Mouse (Mus musculus): ENCODE results near the gene Rps21.
A peak's percentile ranks its signal among the peaks of the same experiment; 100 is the strongest.

Rps21 gene

DNA sequence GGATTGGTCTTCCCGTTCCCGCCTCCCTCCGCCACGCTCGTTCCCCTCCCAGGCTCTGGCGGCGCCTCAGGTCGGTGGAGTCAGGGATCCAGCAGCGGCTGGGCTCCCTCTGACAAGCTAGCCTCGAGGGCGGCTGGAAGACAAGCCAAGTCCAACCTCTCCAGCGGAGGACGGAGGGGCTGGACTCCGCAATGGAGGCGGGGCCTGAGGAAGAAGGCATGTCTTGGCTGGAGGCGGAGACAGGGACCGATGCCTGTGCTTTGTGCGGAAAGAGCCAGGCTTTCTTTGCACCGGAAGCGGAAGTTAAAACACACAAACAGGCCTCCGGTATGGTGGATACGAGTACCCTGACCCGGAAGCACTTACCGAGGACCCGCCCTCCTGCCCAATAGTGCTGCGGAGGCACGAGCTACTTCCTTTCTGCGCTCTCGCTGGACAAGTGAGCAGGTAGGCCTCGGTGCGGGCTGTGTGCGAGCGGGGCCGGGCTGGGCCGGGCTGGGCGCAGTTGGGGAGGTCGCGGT lies at the start of gene Rps21:
Gene Rps21 (plus strand): TSS at position 377 of the 521 bp plus-strand sequence.
- peak; percentile 98 to 99 for DNase-seq

DNA sequence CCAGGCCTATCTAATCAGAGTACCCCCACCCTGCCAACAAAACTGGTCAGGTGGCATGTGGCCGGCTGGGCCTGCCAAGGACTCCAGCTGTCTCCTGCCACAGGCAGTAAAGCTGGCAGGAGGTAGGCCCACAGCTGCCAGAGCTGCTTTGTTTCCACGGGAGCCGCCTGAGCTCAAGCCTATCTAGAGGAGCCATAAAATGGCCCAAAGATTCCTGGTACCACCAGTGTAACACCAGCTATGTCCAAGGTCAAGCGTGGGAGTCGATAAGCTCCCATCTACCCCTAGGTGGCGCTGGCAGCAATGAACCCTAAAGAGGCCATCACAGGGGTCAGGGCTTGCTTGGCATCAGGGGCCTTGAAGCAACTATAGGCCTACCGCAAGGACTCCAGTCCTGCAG lies 49.3 kb upstream of the Rps21 start:
- DNase-seq, result peak; percentile 82

DNA sequence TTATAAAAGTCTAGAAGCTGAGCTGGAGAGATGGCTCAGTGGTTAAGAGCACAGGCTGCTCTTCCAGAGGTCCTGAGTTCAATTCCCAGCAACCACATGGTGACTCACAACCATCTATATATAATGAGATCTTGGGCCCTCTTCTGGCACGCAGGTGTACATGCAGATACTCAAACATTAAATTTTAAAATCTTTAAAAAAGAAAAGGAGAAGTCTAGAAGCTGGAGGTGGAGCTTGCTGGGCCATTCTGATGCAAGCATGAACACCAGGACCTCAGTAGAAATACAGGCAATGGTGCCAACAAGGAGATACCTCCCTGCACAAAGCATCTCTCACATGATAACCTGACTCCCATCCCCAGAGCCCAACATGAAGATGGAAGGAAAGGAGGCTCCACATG lies 48.2 kb upstream of the Rps21 start:
- no peak for DNase-seq

DNA sequence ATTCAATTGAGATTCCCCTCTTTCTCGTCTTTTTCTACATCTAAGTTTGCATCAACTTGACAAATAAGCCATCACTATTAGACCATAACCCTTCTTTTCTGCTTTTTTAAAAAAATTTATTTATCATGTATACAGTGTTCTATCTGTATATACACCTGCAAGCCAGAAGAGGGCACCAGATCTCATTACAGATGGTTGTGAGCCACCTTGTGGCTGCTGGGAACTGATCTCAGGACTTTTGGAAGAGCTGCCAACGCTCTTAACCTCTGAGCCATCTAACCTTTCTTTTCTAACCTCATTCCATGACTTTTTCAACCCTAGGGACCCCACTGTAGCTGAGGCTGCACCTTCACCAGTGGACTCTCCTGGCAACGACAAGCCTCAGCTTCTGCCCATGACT lies 44.9 kb upstream of the Rps21 start:
- DNase-seq, result no peak

DNA sequence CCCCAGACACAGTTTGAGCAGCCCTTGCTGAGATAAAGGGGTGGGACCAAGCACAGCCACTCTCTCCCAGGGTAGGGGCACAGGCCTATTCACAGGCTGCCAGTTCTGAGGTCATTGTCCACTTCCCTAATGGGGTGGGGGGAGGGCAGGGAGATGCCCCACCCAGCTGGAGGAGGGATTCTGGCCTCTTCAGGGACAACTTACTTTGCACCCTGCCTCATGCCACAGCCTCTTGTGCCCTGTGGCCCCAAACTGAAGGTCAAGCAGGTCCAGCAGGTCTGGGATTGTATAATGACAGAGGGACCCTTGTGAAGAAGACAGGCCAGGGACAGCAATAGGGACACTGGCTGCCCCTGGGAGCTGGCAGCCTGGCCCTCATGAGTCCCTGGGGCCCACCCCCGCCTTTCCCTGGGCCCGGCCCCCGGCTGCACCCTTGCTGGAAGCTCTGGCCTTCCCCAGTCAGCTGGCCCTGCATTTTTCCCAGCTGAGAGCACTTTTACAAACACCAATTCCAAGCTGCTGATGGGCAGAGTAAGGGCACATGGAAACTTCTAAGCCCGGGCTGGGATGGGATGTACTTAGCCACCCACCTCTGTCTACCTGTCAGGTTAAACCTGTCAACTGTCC lies 42.7 kb upstream of the Rps21 start:
- peak; percentile 62 to 89 for DNase-seq

DNA sequence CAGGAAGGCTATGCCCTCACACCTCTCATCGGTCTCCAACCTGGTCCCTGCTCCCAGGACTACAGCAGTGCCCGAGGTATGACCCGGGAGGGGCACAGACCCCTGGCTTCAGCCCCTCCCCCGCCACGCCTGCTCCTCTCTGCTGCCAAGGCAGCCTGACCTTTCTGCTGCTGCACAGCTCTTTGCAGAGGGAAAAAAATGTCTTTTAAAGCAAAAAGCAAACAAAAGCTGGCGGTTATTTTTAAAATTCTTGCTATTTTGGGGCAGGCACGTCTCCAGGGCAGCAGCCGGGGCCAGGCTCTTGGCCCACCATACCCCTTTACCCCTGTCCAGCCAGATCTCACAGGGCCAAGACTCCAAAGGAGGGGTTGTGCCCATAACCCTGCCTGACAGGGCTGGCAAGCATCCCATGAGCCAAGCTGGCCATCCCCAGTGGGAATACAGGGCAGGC lies 42.1 kb upstream of the Rps21 start:
- DNase-seq, result peak; percentile 68 to 84

DNA sequence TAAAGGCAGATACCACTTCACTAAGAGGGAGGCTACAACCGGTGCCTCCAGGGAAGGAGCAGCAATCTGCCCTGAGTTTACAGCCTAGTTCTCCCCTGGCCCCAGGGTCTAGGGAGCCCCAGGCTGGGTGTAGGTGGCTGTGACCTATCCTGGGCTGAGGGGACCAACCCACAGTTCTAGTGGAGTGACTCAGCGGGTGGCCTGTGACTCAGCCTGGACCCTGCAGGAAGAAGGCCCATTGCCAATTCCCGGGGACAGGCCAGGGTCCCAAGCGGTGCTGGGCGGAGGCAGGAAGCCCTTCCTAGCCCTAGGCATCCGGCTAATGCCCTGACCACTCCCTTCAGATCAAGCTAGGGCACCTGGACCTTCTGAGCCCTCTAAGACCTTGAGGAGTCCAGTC lies 41.2 kb upstream of the Rps21 start:
- peak; percentile 73 to 88 for DNase-seq

DNA sequence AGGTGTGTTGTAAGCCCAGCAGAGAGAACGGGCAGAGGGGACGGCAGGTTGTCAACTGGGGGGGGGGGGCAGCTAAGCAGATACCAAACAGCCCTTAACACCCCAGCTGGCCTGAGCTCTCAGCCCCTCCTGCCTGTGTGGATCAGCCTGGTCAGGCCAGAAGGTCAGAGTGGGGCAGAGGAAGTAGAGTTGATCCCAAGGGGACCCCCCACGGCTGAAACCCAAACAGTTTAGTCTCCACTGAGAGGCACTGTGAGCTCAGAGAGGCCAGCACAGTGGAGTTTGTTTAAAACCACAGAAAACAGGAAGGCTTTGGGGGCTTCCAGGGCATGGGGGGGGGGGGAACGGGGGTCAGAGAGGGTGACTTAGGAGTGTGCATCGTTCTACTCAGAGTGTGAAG lies 40.3 kb upstream of the Rps21 start:
- no peak for DNase-seq

DNA sequence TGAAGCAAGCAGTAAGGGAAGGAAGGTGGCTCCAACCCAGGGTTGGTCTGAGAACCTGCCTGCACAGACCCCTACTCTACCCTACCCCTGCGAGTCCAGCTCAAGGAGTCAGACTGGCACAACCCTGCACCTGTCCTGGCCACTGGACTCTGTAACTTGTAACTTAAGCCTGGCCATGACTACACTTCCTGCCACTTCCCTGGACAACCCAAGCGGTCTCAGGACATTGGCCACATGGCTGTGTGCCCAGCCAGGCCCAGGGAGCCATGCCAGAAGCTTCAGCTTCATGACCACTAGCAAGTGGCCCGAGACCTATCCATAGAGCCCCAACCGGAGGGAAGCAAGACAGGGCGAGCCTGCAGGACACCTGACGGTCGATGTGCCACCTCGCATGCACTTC lies 39.6 kb upstream of the Rps21 start:
- DNase-seq, result peak; percentile 97 to 98

DNA sequence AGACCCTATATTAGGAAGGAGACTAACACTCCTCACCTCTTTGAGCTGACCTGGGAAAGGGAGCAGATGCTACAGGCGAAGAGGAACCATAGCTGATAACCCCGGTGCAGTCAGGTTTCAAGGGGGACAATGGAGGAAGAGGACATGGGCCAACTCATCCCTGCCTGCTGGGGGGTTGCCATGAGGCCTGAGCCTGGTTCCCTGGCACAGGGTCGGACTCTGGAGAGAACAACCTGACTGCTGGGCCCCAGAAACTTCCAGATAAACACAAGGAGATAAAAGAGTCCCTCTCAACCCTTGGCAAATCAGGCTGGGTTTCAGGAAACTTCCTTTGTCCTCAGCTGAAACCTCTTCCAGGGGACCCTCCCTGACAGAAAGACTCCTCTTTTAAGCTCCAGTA lies 38.9 kb upstream of the Rps21 start:
- no peak for DNase-seq

DNA sequence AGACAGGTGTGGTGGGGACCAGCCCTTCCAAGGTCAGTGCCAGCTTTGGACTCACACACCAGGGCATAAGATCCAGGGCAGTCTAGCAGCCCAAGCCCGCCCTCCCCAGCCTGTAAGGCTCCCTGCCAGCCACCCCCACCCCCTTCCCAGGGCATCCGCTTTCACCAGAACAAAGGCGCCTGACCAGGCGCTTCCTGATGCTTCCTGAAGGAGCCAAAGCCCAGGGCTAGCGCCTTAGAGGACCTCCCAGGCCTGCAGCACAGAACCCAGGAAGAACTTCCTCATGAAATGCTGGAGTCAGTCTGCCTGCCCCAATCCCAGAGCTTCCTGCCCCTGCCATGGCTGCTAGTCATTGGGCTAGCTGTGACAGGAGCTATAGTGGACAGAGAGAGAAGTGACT lies 38.5 kb upstream of the Rps21 start:
- peak; percentile 77 to 90 for DNase-seq

DNA sequence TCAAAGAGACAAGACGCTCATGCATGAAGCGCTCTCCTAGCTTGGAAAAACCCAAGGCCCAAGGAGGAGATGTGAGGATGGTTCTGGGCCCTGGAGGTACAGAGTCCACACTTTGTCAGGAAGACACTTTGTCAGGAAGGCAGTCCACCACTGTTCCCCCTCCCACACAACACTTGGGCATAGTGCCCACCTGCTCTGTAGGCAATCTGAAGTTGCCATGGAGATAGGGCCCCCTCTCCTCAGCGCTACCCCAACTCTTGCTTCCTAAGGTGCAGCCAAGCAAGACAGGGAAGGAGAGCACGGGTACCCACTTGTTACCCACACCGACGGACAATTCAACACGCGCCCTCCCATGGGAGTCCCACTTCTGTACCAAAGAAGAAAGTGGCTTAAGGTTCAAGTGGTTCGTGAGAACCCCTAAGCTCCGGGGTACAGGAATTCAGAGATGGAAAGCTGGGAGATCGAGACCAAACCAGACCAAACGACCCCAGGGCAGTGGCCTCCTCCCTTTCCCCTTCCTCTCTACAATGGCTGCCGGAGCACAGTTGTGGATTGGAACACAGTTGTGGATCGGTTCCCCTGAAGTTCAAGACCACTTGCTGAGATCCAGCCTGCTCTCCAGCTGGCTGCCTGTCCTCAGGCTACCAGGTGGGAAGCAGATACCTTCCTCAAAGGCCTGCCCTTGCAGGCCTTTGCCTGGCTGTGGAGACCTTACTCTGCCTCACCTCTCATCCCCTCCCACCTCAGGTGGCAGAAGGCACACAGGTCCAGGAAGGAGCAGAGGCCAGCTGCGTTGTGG lies 37.8 kb upstream of the Rps21 start:
- peak in 1 of 2 experiments; percentile 63 for DNase-seq

DNA sequence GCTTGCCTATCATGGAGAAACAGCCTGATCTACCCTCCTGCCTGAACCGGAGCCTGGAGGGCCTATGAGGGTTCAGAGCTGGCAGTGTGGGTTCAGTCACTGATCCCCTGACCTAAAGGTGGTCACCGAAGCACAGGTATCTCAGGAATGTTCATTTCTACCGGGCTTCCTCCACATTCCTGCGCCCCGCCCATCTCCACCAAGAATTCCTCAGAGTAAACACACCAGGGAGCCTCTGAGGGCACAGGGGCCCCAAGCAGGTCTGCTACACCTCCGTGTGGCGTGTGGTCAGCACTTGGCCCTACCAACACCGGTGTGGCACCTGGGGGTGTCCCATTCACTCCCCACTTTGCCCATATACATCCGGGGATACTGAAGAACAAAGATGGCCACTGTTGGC lies 37.0 kb upstream of the Rps21 start:
- peak; percentile 60 to 76 for DNase-seq

DNA sequence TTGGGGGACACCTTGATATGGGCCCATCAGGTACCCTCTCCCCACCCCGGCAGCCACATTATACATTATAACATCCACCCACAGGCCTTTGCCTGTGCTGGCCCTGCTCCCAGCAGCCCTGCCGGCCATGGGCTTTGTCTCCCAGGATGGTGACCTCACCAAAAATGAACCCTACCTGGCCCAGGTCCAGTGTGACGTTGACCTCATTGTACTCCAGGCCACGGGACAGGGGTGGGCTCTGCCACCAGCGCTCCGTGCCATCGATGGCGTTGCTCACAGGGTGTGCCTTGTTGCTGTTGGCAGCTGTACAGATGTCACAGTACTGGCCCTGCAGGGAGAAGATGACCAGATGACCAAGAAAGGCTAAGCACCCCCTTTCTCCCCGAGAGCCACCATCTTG lies 36.1 kb upstream of the Rps21 start:
- peak; percentile 66 to 79 for DNase-seq

DNA sequence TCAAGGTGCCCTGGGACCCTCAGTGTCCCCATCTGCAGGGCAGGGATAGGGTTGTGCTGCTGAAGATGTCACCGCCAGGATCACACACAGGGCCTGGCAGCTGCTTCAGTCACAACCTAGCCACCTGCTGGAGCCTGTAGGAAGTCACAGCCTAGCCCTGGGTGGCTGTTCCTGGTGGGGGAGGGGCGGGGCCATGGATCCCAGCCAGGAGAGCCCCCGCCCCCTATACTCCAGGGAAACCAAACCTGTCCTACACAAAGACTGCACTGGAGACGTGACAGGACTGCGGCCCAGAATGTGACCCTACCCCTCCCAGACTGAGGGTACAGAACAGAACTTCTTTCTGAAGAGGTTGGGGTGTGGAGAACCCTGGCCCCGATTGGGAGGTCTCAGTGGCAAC lies 34.9 kb upstream of the Rps21 start:
- peak; percentile 56 to 78 for DNase-seq

DNA sequence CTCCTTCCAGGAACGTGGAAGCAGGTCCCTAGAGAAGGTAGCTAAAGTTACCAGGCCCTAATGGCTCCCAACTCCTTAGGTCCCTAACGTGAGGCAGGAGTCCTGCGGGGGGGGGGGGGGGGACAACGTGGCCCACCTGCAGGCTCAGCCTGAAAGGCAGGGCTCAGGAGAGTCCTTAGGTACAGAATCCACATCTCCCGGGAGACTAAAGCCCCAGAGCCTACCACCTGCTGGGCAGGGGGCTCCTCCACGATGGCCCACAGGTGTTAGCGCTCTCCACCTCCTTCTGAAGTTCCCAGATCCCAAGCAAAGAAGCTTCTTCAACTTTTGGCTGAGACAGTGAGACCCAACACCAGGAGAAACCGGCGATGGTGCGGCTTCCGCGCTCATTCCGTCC lies 32.5 kb upstream of the Rps21 start:
- DNase-seq, result no peak

DNA sequence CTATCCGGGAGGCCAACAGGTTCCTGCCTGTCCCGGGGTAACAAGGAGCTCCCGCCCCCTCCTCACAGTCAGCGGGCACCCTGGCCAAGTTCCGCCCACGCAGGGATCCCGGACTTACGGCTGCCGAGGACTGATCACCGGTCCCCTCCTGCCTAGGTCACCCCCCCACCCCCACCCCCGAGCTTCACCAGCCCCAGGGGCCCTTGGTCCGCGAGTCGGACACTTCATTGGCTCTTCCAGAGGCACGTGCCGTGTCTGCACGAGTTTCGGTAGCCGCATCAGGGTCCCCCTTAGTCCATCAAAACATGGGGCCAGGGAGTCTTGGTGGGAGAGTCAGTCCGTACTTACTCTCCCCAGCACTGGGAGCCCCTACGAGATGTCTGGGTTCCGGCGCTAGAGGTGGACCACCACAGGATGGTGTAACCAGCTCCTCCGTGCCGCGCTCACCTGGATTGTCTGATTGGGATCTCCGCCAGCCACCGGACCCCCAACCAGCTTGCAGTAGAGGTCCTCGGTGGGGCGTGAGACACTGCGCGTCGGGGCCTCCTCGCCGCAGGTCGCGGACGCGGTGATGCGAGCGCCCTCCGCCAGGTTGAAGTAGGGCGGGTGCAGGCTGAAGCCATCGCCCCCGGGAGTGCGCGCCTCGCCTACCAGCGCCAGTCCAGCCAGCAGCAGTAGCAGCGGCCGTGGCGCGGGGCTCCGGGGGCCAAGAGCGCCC lies 32.0 kb upstream of the Rps21 start:
- DNase-seq, result peak; percentile 58 to 82

DNA sequence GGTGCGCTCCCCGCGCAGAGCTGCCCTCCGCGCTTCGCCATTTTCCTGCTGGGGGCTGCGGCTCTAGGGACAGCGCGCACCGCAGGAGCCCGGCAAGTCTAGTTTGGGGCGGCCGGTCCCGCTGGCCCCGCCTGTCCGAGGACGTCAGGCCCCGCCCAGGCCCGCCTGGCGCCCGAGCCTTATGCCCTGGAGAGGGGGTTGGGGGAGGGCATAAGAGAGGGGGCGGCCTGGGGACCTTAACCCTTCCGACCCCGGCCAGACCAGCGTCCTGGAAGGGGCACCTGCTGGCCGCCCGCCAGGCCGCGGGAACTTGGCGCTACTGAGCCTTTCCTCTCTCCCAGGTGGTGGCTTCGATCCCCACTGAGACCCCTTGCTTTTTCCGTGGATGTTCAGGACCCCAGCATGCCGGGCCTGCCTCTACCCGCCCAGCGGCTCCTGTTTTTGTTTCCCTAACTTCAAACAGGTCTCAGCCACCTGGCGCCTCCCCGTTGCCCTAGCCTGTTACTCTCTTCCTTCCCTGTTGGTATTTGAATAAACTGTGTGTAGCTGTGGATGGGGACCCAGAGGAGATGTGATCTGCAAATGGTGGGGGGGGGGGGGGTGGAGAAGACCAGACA lies 31.3 kb upstream of the Rps21 start, which contains the start of gene Lama5:
Gene Lama5 (minus strand): TSS at position 98 of the 617 bp plus-strand sequence.
- DNase-seq, result peak; percentile 83 to 93

DNA sequence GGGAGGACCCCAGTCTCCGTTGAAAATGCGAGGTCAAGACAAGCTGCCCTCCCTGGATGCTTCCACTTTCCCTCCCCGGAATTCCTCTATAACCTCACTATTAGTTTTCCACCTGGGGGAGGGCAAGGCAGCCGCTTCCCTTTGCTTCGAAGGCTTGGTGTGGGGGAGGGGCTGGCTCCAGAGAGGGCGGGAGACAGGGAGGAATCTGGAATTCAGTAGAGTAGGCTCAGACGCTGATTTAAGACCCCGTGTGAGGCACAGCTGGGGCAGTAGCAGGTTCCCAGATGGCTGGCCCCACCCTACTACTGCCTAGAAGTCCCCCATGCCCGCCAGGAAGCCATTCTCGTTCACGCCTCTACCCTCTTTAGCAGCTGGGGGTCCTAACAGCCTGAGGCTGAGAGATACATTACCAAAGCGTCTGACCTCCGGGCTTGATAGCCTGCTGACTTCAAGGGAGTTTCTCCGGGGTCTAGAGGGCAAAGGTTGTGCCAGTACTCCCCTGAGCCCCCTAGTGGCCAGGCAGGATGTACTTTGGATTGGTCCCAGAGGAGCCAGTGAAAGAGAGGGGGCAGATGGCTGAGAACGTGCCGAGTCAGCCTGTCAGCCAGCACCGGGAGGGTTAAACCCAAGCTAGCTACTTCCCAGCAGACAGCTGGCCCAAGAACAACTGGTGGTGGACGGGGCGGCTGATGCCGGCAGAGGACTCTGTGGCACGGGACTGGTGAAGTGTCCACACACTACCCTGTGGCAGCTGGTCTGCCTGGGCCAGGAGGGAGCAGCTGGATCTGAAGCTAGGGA lies 29.7 kb upstream of the Rps21 start:
- peak; percentile 82 to 88 for DNase-seq

DNA sequence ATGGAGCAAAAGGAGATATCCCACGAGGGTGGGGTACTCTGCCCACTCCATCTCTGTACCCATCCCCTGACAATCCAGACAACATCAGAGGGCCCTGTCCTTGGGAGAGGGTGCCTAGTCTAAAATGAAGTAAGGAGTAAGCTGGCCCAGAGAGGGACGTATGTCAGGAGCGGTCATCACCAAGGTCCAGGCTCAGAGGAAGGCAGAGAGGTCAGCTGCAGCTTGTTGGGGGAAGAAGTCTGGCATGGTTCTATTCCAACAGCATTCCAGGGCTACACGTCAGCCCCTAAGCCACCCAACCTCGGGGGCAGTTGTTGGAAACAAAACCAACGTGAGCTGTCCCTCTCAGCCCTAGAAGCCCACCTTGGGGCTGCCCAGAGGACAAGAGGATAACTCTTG lies 29.1 kb upstream of the Rps21 start:
- DNase-seq, result no peak

DNA sequence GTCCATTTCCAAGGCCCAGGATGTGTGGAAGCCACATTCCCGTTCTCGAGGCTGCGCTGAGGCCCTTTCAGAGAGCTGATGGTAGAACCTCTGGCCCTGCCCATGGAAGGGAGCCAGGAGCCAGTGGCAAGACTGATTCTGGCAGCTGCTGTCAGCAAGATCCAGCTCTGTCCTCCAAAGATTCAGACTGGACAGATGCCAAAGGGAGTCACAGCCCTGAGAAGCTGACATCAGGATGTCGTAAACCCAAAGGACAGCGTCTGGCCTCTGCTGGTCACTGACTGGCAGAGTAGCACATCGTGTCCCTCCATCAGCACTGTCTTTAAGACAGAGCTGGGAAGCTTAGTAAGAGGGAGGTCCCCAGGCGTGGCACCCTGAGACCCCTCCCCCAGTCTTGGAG lies 28.6 kb upstream of the Rps21 start:
- peak; percentile 77 to 86 for DNase-seq

DNA sequence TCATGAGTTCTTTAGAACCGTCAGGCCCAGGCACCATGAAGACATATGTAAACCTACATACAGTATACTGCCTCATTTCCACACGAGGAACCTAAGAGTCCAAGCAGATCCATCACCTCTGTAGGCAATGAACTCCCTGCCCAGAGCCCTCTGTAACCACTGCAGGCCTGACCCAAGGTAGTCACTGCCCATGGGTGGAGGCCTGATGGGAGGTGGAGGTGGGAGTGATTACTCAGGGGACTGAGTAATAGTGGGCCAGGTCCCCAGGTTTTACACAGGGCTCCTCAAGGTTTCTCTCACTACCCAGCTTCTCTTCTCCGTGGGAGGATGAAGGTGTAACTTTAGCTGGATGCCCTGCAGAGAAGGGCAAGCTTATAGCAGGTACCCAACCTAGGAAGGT lies 28.0 kb upstream of the Rps21 start:
- DNase-seq, result no peak
